Mouse (Mus musculus): ENCODE measurements around the gene Stpg3.

- TF ChIP-seq CTCF (IDR thresholded peaks at IDR 0.05; ENCODE audit: control insufficient read depth, insufficient read depth, insufficient read length) (no peak), FOSL1 (IDR thresholded peaks at IDR 0.05; ENCODE audit: insufficient read depth, low read length, poor library complexity, severe bottlenecking) (no peak), MYOD1 (IDR thresholded peaks at IDR 0.05; ENCODE audit: control insufficient read depth, insufficient read length, low read depth) (no peak), USF1 (IDR thresholded peaks at IDR 0.05; ENCODE audit: low read depth) (no peak), MAX (IDR thresholded peaks at IDR 0.05) (no peak), MYOG (IDR thresholded peaks at IDR 0.05; ENCODE audit: control insufficient read depth, extremely low read depth, insufficient read length) (no peak), CEBPB (IDR thresholded peaks at IDR 0.05; ENCODE audit: low read depth) (no peak)
Observed at GRCm38 (mm10) chr2:25207593-25207992, 6.8 kb downstream of the Stpg3 start.

All from C2C12 (cell line).